Mouse (Mus musculus) right cerebral cortex, adult 2 months (tissue): Measurements from ENCODE around the gene Stk4.

Source experiments
- DNase-seq, 2 experiments: peaks; one replicate each; pipeline ENCODE4 v3.0.0; 2021 to 2022; ENCODE audit warnings: low spot score in 2 of 2

Stk4 gene

DNA sequence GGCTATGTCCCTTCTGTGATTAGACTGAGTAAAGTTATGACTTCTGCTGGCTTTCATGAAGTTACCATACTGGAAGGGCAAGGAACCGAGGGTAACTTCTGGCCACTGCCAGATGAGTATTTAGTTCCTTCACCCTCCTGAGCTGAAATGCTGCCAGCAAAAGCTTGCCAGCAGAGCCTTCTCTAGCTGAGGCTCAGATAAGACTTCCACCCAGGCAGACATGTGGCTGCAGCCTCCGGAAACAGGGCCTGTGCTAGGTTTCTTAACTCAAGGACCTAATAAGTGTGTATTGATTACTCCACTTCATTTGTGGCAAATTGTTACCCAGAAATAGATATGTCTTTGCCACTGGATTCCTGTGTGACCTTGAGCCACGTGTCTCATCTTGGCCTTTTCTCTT lies 103.3 kb downstream of the Stk4 start:
- DNase-seq: no peak

DNA sequence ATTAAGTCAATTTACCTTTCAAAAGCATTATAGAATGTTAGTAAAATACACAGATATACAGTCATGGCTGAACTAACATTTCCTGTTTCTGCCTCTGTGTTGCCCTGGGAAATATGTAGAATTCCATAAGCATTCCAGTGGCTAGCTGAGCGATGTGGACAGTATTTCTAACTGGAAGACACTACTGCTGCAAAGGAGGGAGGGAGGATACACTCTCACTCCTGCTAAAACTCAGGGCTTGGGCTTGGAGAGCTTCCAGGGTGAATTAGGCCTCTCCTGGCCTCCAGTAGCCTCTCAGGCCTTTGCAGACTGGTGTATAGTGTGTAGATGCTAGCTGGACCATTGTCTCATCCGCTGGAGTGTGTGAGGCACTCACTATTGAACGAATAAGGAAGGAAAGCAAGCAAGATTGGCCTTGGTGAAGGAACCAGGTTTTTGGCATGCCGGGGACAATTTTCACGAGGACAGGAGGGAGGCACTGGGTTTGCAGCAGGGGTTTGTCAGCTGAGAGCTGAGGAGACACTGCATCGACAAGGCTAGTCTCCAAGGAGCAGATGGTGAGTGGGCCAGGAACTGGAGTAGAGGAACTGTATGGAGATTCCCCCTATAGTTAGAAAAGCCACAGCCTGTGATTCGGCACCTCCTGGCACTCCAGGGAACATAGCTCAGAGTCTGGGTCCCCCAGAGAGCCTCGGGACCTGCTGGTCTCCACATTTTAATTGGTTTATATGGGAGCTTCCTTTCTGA lies 104.7 kb downstream of the Stk4 start:
- DNase-seq: peak; percentile 81 to 84

DNA sequence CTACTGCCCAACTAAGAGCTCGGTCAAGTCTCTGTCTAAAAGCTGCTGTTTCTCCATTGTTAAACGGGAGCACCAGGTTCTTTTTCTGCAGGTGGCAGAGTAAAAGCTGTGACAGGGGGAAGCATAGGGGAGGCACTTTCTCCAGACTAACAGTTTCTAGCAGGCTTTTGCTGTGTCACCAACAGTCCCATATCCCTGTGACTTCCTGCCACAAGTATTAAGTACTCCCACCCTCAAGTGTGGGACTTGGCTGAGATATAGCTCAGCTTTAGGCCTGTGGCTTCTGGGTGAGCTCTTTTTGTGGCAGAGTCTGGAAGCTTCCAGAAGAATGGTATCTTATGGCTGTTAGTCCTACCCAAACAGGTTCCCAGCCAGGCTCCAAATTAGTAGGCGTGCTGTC lies 105.7 kb downstream of the Stk4 start:
- DNase-seq: no peak

DNA sequence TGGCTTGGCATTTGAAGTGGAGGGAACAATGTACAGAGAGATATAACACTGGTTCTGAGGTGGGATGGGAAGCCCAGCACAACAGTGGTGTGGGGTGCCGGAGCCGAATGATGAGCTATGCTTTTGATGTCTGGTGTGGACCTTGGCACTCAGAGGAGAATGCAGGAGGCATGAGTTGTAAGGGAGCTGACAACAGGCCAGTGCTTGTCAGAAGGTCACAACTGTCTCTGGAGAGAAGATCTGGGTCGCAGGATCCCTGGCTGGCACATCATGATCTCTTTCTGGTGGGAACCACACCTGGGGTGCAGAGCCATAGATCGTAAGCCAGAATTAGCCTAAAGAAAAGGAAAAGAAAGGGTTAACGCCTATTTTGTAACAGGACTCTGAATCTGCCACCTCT lies 107.7 kb downstream of the Stk4 start:
- no peak for DNase-seq

DNA sequence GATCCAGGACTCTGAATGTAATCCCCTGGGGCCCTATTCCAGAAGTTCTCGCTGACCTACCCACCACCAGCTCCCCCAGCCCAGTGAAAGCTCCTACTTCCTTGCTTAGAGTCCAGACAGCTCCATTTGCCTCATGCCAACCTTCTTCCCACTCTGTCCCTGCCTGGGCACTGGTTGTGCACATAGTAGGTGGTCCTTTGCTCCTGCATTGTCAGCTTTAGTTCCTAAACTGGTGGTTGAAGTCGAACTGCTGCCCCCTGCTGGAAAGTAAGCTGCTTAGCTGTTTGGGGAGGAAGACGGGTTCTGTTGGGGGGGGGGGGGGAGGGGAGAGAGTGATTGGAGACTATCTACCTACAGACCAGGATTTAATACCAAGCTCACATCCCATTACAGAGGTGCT lies 110.0 kb downstream of the Stk4 start:
- DNase-seq: no peak

DNA sequence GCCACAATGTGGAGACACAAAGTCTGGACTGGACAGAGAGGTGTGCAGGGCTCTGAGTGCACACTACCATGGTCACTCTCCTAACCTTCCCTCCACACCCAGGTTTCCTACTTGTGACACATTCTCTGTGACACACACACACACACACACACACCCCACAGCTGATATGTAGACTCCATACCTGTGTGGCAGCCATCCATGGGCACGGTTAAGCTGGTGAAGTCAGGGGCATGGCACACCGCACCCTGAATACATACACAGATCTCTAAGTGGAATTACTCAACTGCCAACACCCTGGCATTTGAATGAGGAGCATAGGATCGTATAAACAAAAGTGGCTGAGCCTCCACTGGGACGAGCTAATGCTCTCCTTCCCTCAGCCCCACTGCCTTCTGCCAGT lies 110.6 kb downstream of the Stk4 start:
- no peak for DNase-seq

DNA sequence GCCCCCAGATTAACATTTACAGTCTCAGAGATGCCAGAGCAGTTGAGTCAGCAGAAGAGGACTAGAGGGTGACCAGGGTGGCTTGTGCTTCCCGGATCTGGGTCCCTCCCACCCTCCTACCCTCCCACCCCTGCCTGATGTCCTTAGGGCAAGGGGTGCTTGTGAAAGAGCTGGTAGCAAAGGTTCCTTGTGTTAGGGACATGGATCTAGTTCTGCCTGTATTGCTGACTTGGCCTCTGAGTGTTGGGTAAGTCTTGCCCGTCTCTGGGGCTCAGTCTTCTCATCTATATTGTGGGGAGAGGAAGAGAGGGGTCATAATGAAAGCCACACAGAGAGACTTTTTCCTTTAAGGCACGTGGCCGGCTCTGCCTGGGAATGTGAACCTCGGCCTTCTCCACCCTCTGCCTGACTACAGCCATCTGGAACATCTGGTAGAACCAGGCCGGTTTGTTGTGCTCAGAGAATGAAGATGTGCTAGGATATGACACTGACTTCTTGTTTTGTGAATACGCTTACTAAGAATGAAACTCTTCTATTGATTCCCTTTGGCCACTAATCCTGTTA lies 112.7 kb downstream of the Stk4 start, which contains the start of gene Wfdc5:
Gene Wfdc5 (minus strand): TSS at position 51 of the 564 bp plus-strand sequence.
- no peak for DNase-seq

DNA sequence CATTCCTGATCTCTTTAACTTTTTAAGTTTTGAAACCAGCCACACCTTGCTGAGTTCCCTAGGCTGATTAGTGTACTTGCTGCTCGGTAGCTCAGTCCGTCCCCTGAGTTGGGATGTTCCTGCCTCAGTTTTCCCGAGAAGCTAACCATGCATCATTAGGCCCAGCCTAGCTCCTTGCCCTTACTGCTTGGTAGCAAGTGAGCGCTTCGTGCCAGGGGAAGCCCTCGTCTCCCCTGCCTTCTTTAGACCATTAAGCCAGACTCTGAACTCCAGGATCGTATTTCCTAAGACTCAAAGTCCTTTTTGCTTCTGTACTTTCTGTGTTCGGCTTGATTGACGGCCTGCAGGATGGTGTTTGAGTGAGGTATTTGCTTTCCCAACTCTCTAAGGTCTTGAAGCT lies 113.2 kb downstream of the Stk4 start:
- no peak for DNase-seq

DNA sequence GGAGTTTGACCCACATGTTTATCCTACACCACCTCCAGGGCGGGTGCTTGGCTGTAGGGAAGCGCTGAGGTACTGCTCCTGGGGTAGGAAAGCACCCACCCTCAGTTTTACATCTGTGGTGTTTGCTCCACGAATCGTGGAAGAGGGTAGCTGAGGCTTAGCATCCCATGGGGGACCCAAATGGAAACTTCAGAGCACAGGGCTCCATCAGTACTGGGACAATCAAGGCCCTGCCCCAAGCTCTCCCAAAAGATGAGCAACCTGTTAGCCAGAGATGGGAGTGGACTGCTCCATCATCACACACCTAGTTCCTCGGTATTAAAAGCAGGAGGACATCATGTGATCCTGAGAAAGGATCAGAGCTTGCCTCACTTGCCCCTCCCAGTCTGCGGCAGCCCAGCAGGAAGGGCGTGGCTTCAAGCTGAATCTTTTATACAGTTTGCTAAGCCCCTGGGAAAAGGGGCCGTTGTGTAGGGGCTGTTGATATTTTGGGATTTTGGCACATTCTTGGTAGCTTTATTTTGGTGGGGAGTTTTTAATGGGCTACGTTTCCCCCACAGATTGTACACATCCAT lies 114.1 kb downstream of the Stk4 start:
- no peak for DNase-seq

DNA sequence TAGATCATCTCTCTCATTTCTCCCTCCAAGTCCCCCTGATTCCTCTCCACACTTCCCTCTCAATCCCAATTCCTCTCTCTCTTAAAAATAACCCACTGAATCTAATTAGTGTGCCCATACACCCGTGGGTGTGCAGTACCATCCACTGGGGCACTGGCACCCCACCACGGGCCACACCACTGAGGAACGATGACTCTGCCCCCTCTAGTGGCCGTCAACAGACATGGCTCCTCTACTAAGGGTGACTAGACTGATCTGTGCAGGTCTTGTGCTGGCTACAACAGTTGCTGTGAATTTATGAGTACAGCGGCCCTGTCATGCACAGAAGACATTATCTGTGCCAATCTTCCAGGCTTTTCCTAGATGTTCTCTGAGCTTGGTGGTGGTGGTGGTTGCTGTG lies 118.6 kb downstream of the Stk4 start:
- DNase-seq: no peak

DNA sequence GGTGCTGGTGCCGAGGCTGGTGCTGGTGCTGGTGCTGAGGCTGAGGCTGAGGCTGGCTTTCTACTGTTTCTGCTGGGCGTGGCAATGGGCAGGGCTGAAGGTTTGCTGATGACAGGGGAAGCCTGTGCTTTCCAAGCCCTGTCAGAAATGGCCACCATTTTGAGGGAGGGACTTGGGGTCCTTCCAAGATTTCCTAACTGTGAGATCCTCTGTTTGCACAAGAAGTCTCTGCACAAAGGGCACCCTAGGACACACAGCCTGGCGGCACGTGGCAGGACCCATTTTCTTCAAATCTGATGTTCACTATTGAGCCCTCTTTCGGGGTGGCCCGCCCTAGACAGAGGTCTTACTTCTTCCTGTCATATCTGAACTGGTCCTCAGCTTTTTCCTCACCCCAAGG lies 120.5 kb downstream of the Stk4 start, which contains the start of gene Wfdc12:
Gene Wfdc12 (minus strand): TSS at position 33 of the 400 bp plus-strand sequence.
- no peak for DNase-seq

DNA sequence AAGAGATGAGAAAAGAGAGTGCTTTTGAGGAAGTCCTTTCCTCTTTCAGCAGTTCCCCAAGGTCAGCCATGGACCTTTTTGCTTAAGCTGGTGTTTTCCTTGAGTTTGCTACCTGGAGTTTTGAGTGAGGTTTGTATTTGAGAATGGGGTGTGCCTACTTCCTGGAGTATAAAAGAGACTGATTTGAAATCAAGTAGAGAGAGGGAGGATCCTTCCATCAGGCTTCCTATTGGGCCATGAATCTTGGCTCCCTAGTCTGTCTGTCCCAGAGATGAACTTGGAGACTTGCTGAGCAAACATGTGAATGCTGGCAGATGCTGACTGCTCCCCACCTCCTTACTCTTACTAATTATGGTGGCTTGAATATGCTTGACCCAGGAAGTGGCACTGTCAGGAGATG lies 122.2 kb downstream of the Stk4 start:
- DNase-seq: no peak

DNA sequence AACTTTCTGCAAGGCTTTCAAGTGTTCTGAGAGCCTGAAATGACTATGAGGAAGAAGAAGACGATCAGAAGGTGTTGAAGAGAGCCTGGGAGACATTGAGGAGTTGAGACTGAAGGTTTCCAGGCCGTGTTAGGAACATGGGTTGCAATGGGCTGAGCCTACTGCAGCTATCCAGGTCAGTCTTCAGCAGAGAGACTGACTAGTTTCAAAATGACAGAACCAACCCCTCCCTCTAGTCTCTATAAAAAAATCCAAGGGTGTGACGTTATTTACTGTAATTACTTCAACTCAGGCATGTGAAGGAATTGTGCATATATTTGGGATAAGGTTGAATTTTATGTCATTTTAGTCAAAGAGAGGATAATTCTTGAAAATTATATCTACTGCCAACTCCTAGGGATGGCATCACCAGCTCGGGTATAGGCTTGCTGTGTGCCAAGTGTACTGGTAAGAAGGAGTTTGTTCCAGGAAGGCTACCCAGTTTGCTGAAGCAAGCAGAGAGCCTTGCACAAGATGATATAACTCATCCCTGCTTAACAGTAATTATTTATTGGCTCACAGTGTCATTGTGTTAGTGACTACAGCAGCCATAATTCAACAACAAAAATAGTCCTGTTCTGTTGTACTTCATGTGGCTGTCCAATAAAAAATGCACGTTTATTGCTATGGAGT lies 125.0 kb downstream of the Stk4 start:
- DNase-seq: no peak

DNA sequence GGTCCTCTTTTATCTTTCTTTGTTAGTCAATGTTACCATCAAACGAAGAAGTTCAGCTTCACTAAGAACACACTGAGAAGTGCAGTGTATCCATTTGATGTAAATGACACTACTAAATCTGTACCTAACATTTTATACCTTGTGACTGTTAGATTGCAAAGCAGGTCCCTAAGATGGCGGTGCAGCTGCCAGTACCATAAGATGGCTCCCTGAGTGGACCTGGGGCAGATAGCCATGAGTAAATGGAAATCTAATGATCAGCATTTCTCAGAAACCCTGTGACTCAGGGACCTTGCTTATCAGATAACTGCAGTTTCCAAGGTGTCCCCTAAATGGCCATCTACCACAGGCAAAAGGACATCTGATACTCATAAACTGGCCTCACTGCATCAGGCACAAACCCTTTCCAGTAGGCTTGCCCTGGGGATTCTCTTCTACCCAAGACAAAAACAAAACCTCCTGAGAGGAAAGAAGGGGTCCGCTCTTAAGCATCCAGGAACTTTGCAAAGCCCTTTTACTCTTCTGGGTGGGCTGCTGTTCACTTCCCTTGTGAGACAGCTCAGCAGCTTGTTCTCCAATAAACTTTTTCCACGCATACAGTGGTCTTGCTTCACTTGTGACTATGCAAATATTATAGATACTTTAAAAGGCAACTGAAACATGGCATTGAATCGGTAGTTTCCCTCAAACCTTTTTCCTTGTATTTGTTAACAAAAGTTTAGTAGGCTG lies 126.0 kb downstream of the Stk4 start:
- no peak for DNase-seq

DNA sequence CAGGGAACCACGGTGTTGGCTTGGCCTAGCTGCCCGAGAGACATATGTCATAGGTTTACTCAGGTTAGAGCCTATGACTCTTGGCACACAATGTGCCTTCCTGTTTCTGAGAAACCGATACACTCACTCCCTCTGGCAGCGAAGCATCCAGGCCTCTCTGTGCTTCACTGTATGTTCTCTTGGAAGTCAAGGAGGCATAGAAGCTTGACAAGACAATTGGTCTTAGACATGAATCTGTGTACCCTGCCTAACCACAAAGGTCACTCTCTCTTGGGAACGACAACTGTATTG lies 126.5 kb downstream of the Stk4 start:
- no peak for DNase-seq

DNA sequence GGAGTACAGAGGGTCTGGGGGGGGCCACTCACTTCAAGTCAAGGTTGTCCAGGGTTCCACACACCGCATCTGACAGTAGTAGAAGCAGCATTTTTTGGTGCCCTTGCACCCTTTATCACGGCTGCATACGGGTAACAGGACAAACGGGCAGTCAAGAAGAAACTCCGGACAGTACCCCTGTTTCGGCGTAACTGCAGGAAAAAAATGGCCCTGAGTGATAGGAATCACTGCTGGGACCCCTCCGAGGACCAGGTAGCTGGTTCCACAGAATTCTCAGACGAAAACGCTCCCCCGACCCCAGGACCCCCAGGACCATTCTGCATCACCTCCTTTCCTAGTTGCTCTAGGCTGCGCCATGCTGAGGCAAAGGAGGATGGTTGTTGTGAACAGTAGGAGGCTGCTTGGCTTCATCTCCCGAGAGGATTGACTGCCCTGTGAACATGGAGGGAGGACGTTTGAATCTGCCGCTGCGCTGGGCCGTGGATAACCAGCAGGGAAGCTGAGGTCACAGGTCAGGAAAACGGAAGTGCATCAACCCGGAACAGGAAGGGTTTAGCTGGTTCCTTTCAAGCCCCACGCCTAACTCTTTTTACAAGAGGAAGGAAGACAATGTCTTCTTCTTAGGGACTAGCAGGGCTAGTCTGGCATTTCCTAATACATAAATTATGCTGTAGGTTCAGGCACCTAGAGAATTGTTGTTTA lies 129.7 kb downstream of the Stk4 start, which contains the start of gene Wfdc15a:
Gene Wfdc15a (minus strand): TSS at position 505 of the 702 bp plus-strand sequence.
- DNase-seq: no peak
